Mouse (Mus musculus) lung, postnatal 10 days (tissue): ENCODE measurements around the gene Cytip.

Experiments used
- DNase-seq: peaks from one replicate; pipeline ENCODE4 v3.0.0; 2021

Cytip gene

DNA sequence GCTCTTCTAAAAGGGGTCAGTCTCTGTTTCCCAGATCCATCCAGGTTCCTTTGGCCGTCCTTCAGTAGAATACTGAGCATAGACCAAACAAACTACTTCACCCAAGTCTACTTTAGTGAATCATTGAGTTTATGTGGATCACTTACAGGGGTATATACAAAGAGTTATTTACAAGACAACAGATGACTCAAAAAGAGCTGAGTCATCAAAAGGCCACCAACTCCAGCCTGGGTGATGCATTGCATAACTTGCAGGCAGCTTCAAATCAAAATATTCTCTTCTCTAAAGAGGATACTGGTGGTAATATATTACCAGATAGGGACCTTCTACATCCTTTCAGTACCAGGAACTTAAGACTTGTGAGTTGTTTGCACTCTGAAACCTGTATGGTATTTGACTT is 108.9 kb downstream of the Cytip start:
- DNase-seq, result no peak

DNA sequence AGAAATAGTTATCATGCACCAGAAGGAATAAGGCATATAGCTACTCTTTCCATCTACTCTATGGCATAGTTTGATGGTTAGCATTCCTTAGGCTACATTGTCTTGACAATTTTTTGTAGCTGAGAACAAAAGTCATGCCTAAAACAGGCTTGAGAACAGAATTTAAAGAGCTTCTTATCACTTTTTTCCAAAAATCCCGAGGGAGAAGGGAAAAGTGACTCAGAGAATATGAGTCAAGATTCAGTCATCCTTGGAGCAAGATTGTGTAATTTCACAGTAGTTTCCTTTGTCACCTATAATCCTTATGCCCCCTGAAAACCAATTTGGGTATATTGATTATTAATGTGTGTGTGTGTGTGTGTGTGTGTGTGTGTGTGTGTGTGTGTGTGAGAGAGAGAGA is 115.5 kb downstream of the Cytip start:
- no peak for DNase-seq
